Mouse (Mus musculus) MEL (cell line): ENCODE data around the gene Tox4. TPM values are rescaled to one million over a fixed set of nuclear protein-coding genes. Genes with fewer than 3 reads are reported as not detected.

Experiments used
- DNase-seq: peaks from one replicate; pipeline ENCODE4 v3.0.0; 2011; ENCODE audit warnings: low read depth, low spot score
- H3K27ac ChIP-seq: 2 replicates; pipeline ENCODE4 v1.5.1; 2012; ENCODE audit warnings: low read depth, mild to moderate bottlenecking, control low read depth, low read length, moderate library complexity; ENCODE audit not compliant: control insufficient read depth
- H3K27me3 ChIP-seq, 2 experiments: fragments of 150-350 bp in 1 of 2; sonication (generic) in 1 of 2; 2 replicates each; pipeline ENCODE4 v1.6.1; 2012; ENCODE audit warnings: low read length in 2 of 2, mild to moderate bottlenecking in 2 of 2, improper control_type of control experiment in 1 of 2, moderate library complexity in 1 of 2; ENCODE audit not compliant: insufficient read depth in 2 of 2, control insufficient read depth in 1 of 2
- H3K36me3 ChIP-seq, 2 experiments: 2 replicates each; pipeline ENCODE4 v1.6.1; 2012 to 2014; ENCODE audit warnings: low read length in 2 of 2, improper control_type of control experiment in 1 of 2, inconsistent platforms in 1 of 2, mild to moderate bottlenecking in 1 of 2; ENCODE audit not compliant: insufficient read depth in 2 of 2, control insufficient read depth in 1 of 2
- H3K4me1 ChIP-seq, 2 experiments: fragments of 150-350 bp in 1 of 2; sonication (generic) in 1 of 2; 2 replicates each; pipeline ENCODE4 v1.6.1; 2012; ENCODE audit warnings: low read length in 2 of 2, improper control_type of control experiment in 1 of 2, mild to moderate bottlenecking in 1 of 2; ENCODE audit not compliant: insufficient read depth in 2 of 2, control insufficient read depth in 1 of 2
- H3K4me3 ChIP-seq, 2 experiments: fragments of 150-350 bp in 1 of 2; sonication (generic) in 1 of 2; 2 replicates each; pipeline ENCODE4 v1.5.1; 2012; ENCODE audit warnings: low read depth in 2 of 2, low read length in 2 of 2, mild to moderate bottlenecking in 2 of 2, moderate library complexity in 2 of 2, control low read depth in 1 of 2, improper control_type of control experiment in 1 of 2; ENCODE audit not compliant: control insufficient read depth in 1 of 2, insufficient read depth in 1 of 2
- H3K79me2 ChIP-seq: 2 replicates; pipeline ENCODE4 v1.6.1; 2012; ENCODE audit warnings: mild to moderate bottlenecking, low read length, moderate library complexity; ENCODE audit not compliant: control insufficient read depth, poor library complexity, insufficient read depth
- H3K9ac ChIP-seq: 2 replicates; pipeline ENCODE4 v1.6.1; 2012; ENCODE audit warnings: low read depth, mild to moderate bottlenecking, control low read depth, low read length, moderate library complexity; ENCODE audit not compliant: control insufficient read depth, poor library complexity, severe bottlenecking
- H3K9me3 ChIP-seq: fragments of 150-350 bp; sonication (generic); replicated peaks from 2 replicates; pipeline ENCODE4 v1.6.1; 2012; ENCODE audit warnings: mild to moderate bottlenecking, low read length, improper control_type of control experiment, moderate library complexity; ENCODE audit not compliant: insufficient read depth
- BHLHE40 ChIP-seq: IDR thresholded peaks from 2 replicates; pipeline ENCODE4 v1.6.1; 2012; ENCODE audit warnings: low read depth, mild to moderate bottlenecking, inconsistent platforms, low read length, improper control_type of control experiment, borderline replicate concordance
- CHD1 ChIP-seq: IDR thresholded peaks from 2 replicates; pipeline ENCODE4 v1.6.1; 2012; ENCODE audit warnings: low read depth, mild to moderate bottlenecking, inconsistent platforms, low read length, improper control_type of control experiment
- CHD2 ChIP-seq: IDR thresholded peaks from 2 replicates; pipeline ENCODE4 v1.6.1; 2011; ENCODE audit warnings: low read length, improper control_type of control experiment
- CTCF ChIP-seq, 3 experiments: IDR thresholded peaks in 2 of 3; conservative IDR thresholded peaks in 1 of 3; 2 replicates each; pipeline ENCODE4 v1.5.1; 2011 to 2012; ENCODE audit warnings: low read length in 3 of 3, low read depth in 2 of 3, mild to moderate bottlenecking in 2 of 3, improper control_type of control experiment in 1 of 3, inconsistent platforms in 1 of 3, mixed read lengths in 1 of 3, moderate library complexity in 1 of 3; ENCODE audit not compliant: control insufficient read depth in 1 of 3, insufficient read depth in 1 of 3, poor library complexity in 1 of 3, severe bottlenecking in 1 of 3
- E2F4 ChIP-seq: IDR thresholded peaks from 2 replicates; pipeline ENCODE4 v1.6.1; 2011; ENCODE audit warnings: low read depth, low read length, improper control_type of control experiment, borderline replicate concordance
- ELF1 ChIP-seq: IDR thresholded peaks from 2 replicates; pipeline ENCODE4 v1.6.1; 2014; ENCODE audit warnings: low read depth, mild to moderate bottlenecking, inconsistent platforms, low read length, improper control_type of control experiment, moderate library complexity
- EP300 ChIP-seq, 2 experiments: IDR thresholded peaks; 2 replicates each; pipeline ENCODE4 v1.6.1; 2011; ENCODE audit warnings: improper control_type of control experiment in 2 of 2, low read length in 2 of 2, low read depth in 1 of 2, mild to moderate bottlenecking in 1 of 2
- ETS1 ChIP-seq: IDR thresholded peaks from 2 replicates; pipeline ENCODE4 v1.6.1; 2012; ENCODE audit warnings: low read depth, mild to moderate bottlenecking, inconsistent platforms, low read length, improper control_type of control experiment, moderate library complexity
- GABPA ChIP-seq: IDR thresholded peaks from 2 replicates; pipeline ENCODE4 v1.6.1; 2012; ENCODE audit warnings: low read depth, mild to moderate bottlenecking, inconsistent platforms, low read length, improper control_type of control experiment, moderate library complexity
- GATA1 ChIP-seq: IDR thresholded peaks from 2 replicates; pipeline ENCODE4 v1.6.1; 2011; ENCODE audit warnings: low read depth, low read length, improper control_type of control experiment
- JUND ChIP-seq: IDR thresholded peaks from 2 replicates; pipeline ENCODE4 v1.6.1; 2011; ENCODE audit warnings: low read depth, mild to moderate bottlenecking, improper control_type of control experiment, low read length
- KAT2A ChIP-seq: conservative IDR thresholded peaks from 2 replicates; pipeline ENCODE4 v1.6.1; 2012; ENCODE audit warnings: low read depth, low read length, improper control_type of control experiment, inconsistent platforms
- MAFK ChIP-seq: IDR thresholded peaks from 2 replicates; pipeline ENCODE4 v1.6.1; 2011; ENCODE audit warnings: low read depth, mild to moderate bottlenecking, low read length, improper control_type of control experiment, borderline replicate concordance
- MAX ChIP-seq: IDR thresholded peaks from 2 replicates; pipeline ENCODE4 v1.6.1; 2011; ENCODE audit warnings: low read length, improper control_type of control experiment
- MAZ ChIP-seq: IDR thresholded peaks from 2 replicates; pipeline ENCODE4 v1.6.1; 2012; ENCODE audit warnings: low read depth, mild to moderate bottlenecking, inconsistent platforms, low read length, improper control_type of control experiment
- MXI1 ChIP-seq: IDR thresholded peaks from 2 replicates; pipeline ENCODE4 v1.6.1; 2011; ENCODE audit warnings: mild to moderate bottlenecking, low read depth, low read length, improper control_type of control experiment
- MYB ChIP-seq: IDR thresholded peaks from 2 replicates; pipeline ENCODE4 v1.6.1; 2011; ENCODE audit warnings: mild to moderate bottlenecking, low read depth, low read length, improper control_type of control experiment
- MYC ChIP-seq: IDR thresholded peaks from 2 replicates; pipeline ENCODE4 v1.6.1; 2011; ENCODE audit warnings: low read depth, mild to moderate bottlenecking, low read length, improper control_type of control experiment, moderate library complexity
- NELFE ChIP-seq: IDR thresholded peaks from 2 replicates; pipeline ENCODE4 v1.6.1; 2011; ENCODE audit warnings: low read depth, low read length, improper control_type of control experiment
- NRF1 ChIP-seq: IDR thresholded peaks from 2 replicates; pipeline ENCODE4 v1.6.1; 2014; ENCODE audit warnings: low read depth, mild to moderate bottlenecking, inconsistent platforms, low read length, improper control_type of control experiment, moderate library complexity; ENCODE audit not compliant: poor library complexity, insufficient read depth, severe bottlenecking
- POLR2A ChIP-seq, 2 experiments: IDR thresholded peaks; 2 replicates each; pipeline ENCODE4 v1.6.1; 2011 to 2012; ENCODE audit warnings: low read length in 2 of 2, mild to moderate bottlenecking in 2 of 2, control low read depth in 1 of 2, improper control_type of control experiment in 1 of 2, low read depth in 1 of 2, moderate library complexity in 1 of 2; ENCODE audit not compliant: control insufficient read depth in 1 of 2, insufficient read depth in 1 of 2, poor library complexity in 1 of 2
- POLR2AphosphoS2 ChIP-seq: IDR thresholded peaks from 2 replicates; pipeline ENCODE4 v1.6.1; 2011; ENCODE audit warnings: low read length, improper control_type of control experiment
- POLR2AphosphoS5 ChIP-seq: IDR thresholded peaks from 2 replicates; pipeline ENCODE4 v1.6.1; 2012; ENCODE audit warnings: low read depth, borderline replicate concordance, mild to moderate bottlenecking, inconsistent platforms, low read length, moderate library complexity, mixed read lengths
- RAD21 ChIP-seq: IDR thresholded peaks from 2 replicates; pipeline ENCODE4 v1.6.1; 2011; ENCODE audit warnings: mild to moderate bottlenecking, low read depth, low read length, improper control_type of control experiment
- RCOR1 ChIP-seq: IDR thresholded peaks from 2 replicates; pipeline ENCODE4 v1.6.1; 2012; ENCODE audit warnings: low read depth, mild to moderate bottlenecking, inconsistent platforms, low read length, improper control_type of control experiment
- SIN3A ChIP-seq: IDR thresholded peaks from 2 replicates; pipeline ENCODE4 v1.6.1; 2012; ENCODE audit warnings: low read length, improper control_type of control experiment, inconsistent platforms
- TAL1 ChIP-seq: IDR thresholded peaks from 2 replicates; pipeline ENCODE4 v1.6.1; 2012; ENCODE audit warnings: mild to moderate bottlenecking, inconsistent platforms, low read length, moderate library complexity, mixed read lengths
- TBP ChIP-seq: IDR thresholded peaks from 2 replicates; pipeline ENCODE4 v1.8.0; 2011; ENCODE audit warnings: low read depth, low read length, improper control_type of control experiment
- TCF12 ChIP-seq: IDR thresholded peaks from 2 replicates; pipeline ENCODE4 v1.6.1; 2014; ENCODE audit warnings: low read depth, mild to moderate bottlenecking, inconsistent platforms, low read length, improper control_type of control experiment, moderate library complexity
- USF1 ChIP-seq: IDR thresholded peaks from 2 replicates; pipeline ENCODE4 v1.6.1; 2014; ENCODE audit warnings: low read depth, mild to moderate bottlenecking, inconsistent platforms, low read length, improper control_type of control experiment, moderate library complexity
- USF2 ChIP-seq, 2 experiments: IDR thresholded peaks; 2 replicates each; pipeline ENCODE4 v1.6.1; 2011 to 2012; ENCODE audit warnings: improper control_type of control experiment in 2 of 2, low read length in 2 of 2, borderline replicate concordance in 1 of 2, inconsistent platforms in 1 of 2, low read depth in 1 of 2, mild to moderate bottlenecking in 1 of 2; ENCODE audit not compliant: insufficient read depth in 1 of 2
- ZC3H11A ChIP-seq: IDR thresholded peaks from 2 replicates; pipeline ENCODE4 v1.6.1; 2012; ENCODE audit warnings: low read depth, mild to moderate bottlenecking, inconsistent platforms, low read length, improper control_type of control experiment
- ZKSCAN1 ChIP-seq: IDR thresholded peaks from 2 replicates; pipeline ENCODE4 v1.6.1; 2012; ENCODE audit warnings: low read depth, mild to moderate bottlenecking, inconsistent platforms, low read length, improper control_type of control experiment, moderate library complexity
- ZMIZ1 ChIP-seq: IDR thresholded peaks from 2 replicates; pipeline ENCODE4 v1.6.1; 2012; ENCODE audit warnings: low read depth, mild to moderate bottlenecking, inconsistent platforms, low read length, improper control_type of control experiment, moderate library complexity
- ZNF384 ChIP-seq: IDR thresholded peaks from 2 replicates; pipeline ENCODE4 v1.6.1; 2012; ENCODE audit warnings: low read depth, mild to moderate bottlenecking, inconsistent platforms, low read length, improper control_type of control experiment
- polyA plus RNA-seq, 2 experiments: library from polyadenylated mRNA; stranded (reverse) in 1 of 2; unstranded in 1 of 2; fragments of >175 nt in 1 of 2; fragments of >200 nt in 1 of 2; gene quantifications; 2 replicates each; pipeline versions ENCODE4 v1.2.1 to v1.2.4; 2012; ENCODE audit warnings: low replicate concordance in 2 of 2, low read depth in 1 of 2; ENCODE audit not compliant: insufficient read length in 2 of 2, insufficient read depth in 1 of 2, missing spikeins in 1 of 2
- total RNA-seq: library from RNA; depleted of rRNA; stranded (reverse); fragments of 300-350 nt; gene quantifications from 2 replicates; pipeline ENCODE4 v1.2.3, GENCODE M21; 2012

Gene Tox4
- total and polyA plus RNA-seq, 3 experiments, result 35.1 to 42.2 TPM; not detected in 1

DNA sequence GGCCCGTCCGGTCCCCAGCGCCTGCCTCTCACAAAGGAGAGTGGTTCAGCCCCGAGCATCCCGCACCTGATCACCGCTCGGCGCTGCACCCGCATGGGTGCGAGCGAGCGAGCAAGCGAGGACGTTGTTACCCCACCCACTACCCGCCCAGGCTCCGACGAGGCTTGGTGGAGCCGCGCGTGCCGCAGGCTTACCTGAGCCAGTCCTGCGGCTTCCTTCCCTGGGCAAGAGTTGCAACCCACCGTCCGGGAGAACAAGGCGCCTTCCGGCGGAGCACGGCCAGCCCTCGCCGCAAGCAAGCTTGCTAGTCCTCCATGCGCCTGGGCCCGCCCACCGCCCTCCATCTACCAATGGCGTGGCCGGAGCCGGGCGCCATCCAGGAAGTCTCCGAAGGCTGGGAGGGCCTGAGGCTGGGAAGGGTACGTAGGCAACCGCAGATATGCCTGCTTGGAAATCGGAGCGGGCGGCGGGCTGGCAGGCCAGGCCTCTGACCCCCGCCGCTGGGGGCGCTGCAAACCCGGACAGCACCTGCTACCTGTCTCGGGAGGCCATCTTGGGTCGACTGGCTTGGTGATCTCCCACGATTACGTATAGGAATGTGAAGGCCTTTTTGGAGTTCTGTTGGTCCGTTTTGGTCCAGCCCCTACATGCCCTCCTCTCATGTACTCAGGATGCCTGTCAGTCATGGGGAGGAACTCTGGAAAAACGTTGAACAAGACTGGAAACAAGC lies 21.3 kb upstream of the Tox4 start, which contains the start of gene Chd8:
Gene Chd8, minus strand, starts transcription at position 297 of the 730 bp plus-strand sequence.
- Histone ChIP-seq H3K27me3 (no peaks in the 10 kb centered on the region), H3K9me3 (no peaks in the 10 kb centered on the region), H3K79me2 (peaks cover 36% of the 10 kb centered on the region), H3K4me3 (peak within 1 kb of the TSS; percentile 89 to 91), H3K4me1 (peaks cover 6 to 17% of the 10 kb centered on the region in 2 experiments; a peak in 3 of 4 replicates), H3K36me3 (peaks cover 0 to 21% of the 10 kb centered on the region in 2 experiments; a peak in 2 of 4 replicates), H3K27ac (peak within 1 kb of the TSS; percentile 77), H3K9ac (peak within 1 kb of the TSS; percentile 74)
- DNase-seq, result peak; percentile 99
- TF ChIP-seq NELFE (peak; percentile 73), POLR2A (IDR thresholded peaks at IDR 0.05; ENCODE audit: control insufficient read depth in 1 of 2, insufficient read depth in 1 of 2, low read depth in 1 of 2, low read length in 2 of 2, poor library complexity in 1 of 2) (peak; percentile 74 to 80), E2F4 (no peak), MAX (peak; percentile 74; the same call in 1 of the 2 replicates), MAZ (peak; percentile 11; the same call in 1 of the 2 replicates), USF1 (peak; percentile 20; the same call in 1 of the 2 replicates), JUND (no peak), MAFK (no peak), MYB (no peak), CHD1 (no peak), ZMIZ1 (peak; percentile 76), TCF12 (peak; percentile 59; the same call in 1 of the 2 replicates), TBP (0 out of 2 replicates have a peak, but pooled peaks have one; percentile 6), CHD2 (no peak), ZNF384 (no peak), ELF1 (peak; percentile 96), GATA1 (no peak), MYC (peak; percentile 31; the same call in 1 of the 2 replicates), GABPA (0 out of 2 replicates have a peak, but pooled peaks have one; percentile 19), ZC3H11A (no peak), NRF1 (0 out of 2 replicates have a peak, but pooled peaks have one; percentile 29), EP300 (IDR thresholded peaks at IDR 0.05; ENCODE audit: low read depth in 1 of 2, low read length in 2 of 2) (0 out of 4 replicates have a peak, but pooled peaks of 1 of the 2 experiments have one; percentile 4), RAD21 (no peak), MXI1 (peak; percentile 80), CTCF (IDR thresholded peaks at IDR 0.05 in 2 of 3, conservative IDR thresholded peaks at IDR 0.05 in 1 of 3; ENCODE audit: control insufficient read depth in 1 of 3, insufficient read depth in 1 of 3, low read depth in 2 of 3, low read length in 3 of 3, poor library complexity in 1 of 3, severe bottlenecking in 1 of 3) (peak; percentile 70 to 89 (median 88)), ETS1 (no peak), TAL1 (no peak), POLR2AphosphoS2 (peak; percentile 56; the same call in 1 of the 2 replicates), SIN3A (peak; percentile 84), KAT2A (peak; percentile 70; the same call in 1 of the 2 replicates), RCOR1 (no peak), BHLHE40 (0 out of 2 replicates have a peak, but pooled peaks have one; percentile 23), ZKSCAN1 (no peak), POLR2AphosphoS5 (0 out of 2 replicates have a peak, but pooled peaks have one; percentile 61), USF2 (IDR thresholded peaks at IDR 0.05; ENCODE audit: borderline replicate concordance in 1 of 2, insufficient read depth in 1 of 2, low read depth in 1 of 2, low read length in 2 of 2) (no peak)
